In the genomic region with DNA sequence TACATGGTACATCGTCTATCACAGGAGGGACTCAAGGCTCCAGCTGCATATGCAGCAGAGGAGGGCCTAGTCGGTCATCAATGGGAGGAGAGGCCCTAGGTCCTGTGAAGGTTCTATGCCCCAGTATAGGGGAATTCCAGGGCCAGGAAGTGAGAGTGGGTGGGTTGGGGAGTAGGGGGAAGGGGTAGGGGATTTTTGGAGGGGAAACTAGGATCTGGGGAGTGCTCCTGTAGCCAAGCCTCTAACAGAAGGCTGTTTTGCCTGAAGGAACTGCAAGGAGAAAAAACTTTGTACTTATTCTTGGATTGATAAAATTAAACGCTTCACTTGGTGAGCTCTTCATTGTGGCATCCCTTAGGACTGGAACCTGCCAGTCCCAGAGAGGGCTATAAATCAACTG, we compare ENCODE assay signal across 25 mouse cellular contexts.
"Had no signal": no experiment of that assay in that cellular context is flagged by ENCODE, and none has a peak within 500 bp of the region (broad histone marks: within the 10 kb centered on the region; RNA-seq: fewer than 3 reads in every experiment).

No protein-coding gene starts in this region.

- H3K4me2 ChIP-seq: embryonic facial prominence, embryonic 12.5 days; embryonic facial prominence, embryonic 13.5 days; embryonic facial prominence, embryonic 15.5 days; forebrain, embryonic 12.5 days; forebrain, embryonic 13.5 days; forebrain, embryonic 15.5 days had no signal

- DNase-seq: cerebellum, adult 8-10 months; cerebellum, adult 9-10 months; cerebellum, adult 9-11 months; cerebellum, postnatal 10 days; cerebellum, postnatal 14 days; cerebellum, postnatal 25 days; cerebellum, postnatal 36 days; embryo, embryonic 11 days; forebrain, postnatal 0 days; gastrocnemius, adult 2 months; gastrocnemius, postnatal 10 days; gastrocnemius, postnatal 14 days; gastrocnemius, postnatal 25 days; gastrocnemius, postnatal 36 days; heart, adult 18-20 months; heart, adult 2 months had no signal

- H3K4me3 ChIP-seq: embryonic facial prominence, embryonic 10.5 days; embryonic facial prominence, embryonic 12.5 days; embryonic facial prominence, embryonic 13.5 days; embryonic facial prominence, embryonic 15.5 days; erythroblast, embryonic 14.5 days; forebrain, embryonic 10.5 days; forebrain, embryonic 12.5 days; forebrain, embryonic 13.5 days; forebrain, embryonic 15.5 days; gastrocnemius, adult 2 months; heart, adult 2 months had no signal

- H3K36me3 ChIP-seq: embryonic facial prominence, embryonic 10.5 days; embryonic facial prominence, embryonic 12.5 days; embryonic facial prominence, embryonic 13.5 days; embryonic facial prominence, embryonic 15.5 days; forebrain, embryonic 10.5 days; forebrain, embryonic 12.5 days; forebrain, embryonic 15.5 days had no signal

- H3K4me1 ChIP-seq: embryonic facial prominence, embryonic 10.5 days; embryonic facial prominence, embryonic 12.5 days; embryonic facial prominence, embryonic 13.5 days; embryonic facial prominence, embryonic 15.5 days; forebrain, embryonic 10.5 days; forebrain, embryonic 12.5 days; forebrain, embryonic 13.5 days; forebrain, embryonic 15.5 days had no signal

- H3K27me3 ChIP-seq: embryonic facial prominence, embryonic 12.5 days; embryonic facial prominence, embryonic 13.5 days; embryonic facial prominence, embryonic 15.5 days; forebrain, embryonic 12.5 days; forebrain, embryonic 13.5 days; forebrain, embryonic 15.5 days had no signal

- H3K27ac ChIP-seq: embryonic facial prominence, embryonic 10.5 days; embryonic facial prominence, embryonic 12.5 days; embryonic facial prominence, embryonic 13.5 days; embryonic facial prominence, embryonic 15.5 days; forebrain, embryonic 10.5 days; forebrain, embryonic 12.5 days; forebrain, embryonic 13.5 days; forebrain, embryonic 15.5 days; gastrocnemius, adult 2 months; heart, adult 2 months had no signal

- H3K9ac ChIP-seq: embryonic facial prominence, embryonic 12.5 days; embryonic facial prominence, embryonic 13.5 days; embryonic facial prominence, embryonic 15.5 days; forebrain, embryonic 12.5 days; forebrain, embryonic 13.5 days; forebrain, embryonic 15.5 days; forebrain, postnatal 0 days had no signal

- H3K9me3 ChIP-seq: embryonic facial prominence, embryonic 10.5 days; embryonic facial prominence, embryonic 12.5 days; embryonic facial prominence, embryonic 13.5 days; embryonic facial prominence, embryonic 15.5 days; forebrain, embryonic 10.5 days; forebrain, embryonic 12.5 days; forebrain, embryonic 15.5 days had no signal
